Mouse (Mus musculus) G1E (cell line): ENCODE measurements around the gene Clp1. TPM values are rescaled to one million over a fixed set of nuclear protein-coding genes. Genes with fewer than 3 reads are reported as not detected.

Source experiments
- ATAC-seq: 2 replicates; pipeline ENCODE4 v1.8.0; 2016; ENCODE audit warnings: mild to moderate bottlenecking; ENCODE audit not compliant: insufficient number of reproducible peaks, poor library complexity, low FRiP score, severe bottlenecking; ENCODE audit errors: extremely low read depth
- DNase-seq: peaks from one replicate; pipeline ENCODE4 v3.0.0; 2012; ENCODE audit warnings: low spot score
- H3K27me3 ChIP-seq: 2 replicates; pipeline ENCODE4 v1.6.1; 2012; ENCODE audit warnings: mild to moderate bottlenecking, low read length, inconsistent platforms; ENCODE audit not compliant: insufficient read depth
- H3K36me3 ChIP-seq: replicated peaks from 2 replicates; pipeline ENCODE3; 2012; ENCODE audit warnings: mild to moderate bottlenecking, inconsistent platforms
- H3K4me1 ChIP-seq: 2 replicates; pipeline ENCODE4 v1.6.1; 2012; ENCODE audit warnings: low read depth, low read length, inconsistent platforms, mixed read lengths; ENCODE audit not compliant: insufficient read depth
- H3K4me3 ChIP-seq: 2 replicates; pipeline ENCODE4 v1.5.1; 2012; ENCODE audit warnings: low read depth, mild to moderate bottlenecking, inconsistent platforms, low read length, moderate library complexity, mixed read lengths
- H3K9me3 ChIP-seq: replicated peaks from 2 replicates; pipeline ENCODE4 v1.6.1; 2012; ENCODE audit warnings: inconsistent platforms
- CTCF ChIP-seq: IDR thresholded peaks from 2 replicates; pipeline ENCODE4 v1.5.1; 2012; ENCODE audit warnings: low read depth, low read length, inconsistent platforms, mixed read lengths
- GATA1 ChIP-seq: IDR thresholded peaks from 2 replicates; pipeline ENCODE4 v1.6.1; 2012; ENCODE audit warnings: borderline replicate concordance, low read length, inconsistent platforms, mixed read lengths
- GATA2 ChIP-seq: IDR thresholded peaks from 2 replicates; pipeline ENCODE4 v1.6.1; 2012; ENCODE audit warnings: low read depth, low read length, inconsistent platforms, borderline replicate concordance
- POLR2AphosphoS5 ChIP-seq: IDR thresholded peaks from 2 replicates; pipeline ENCODE4 v1.6.1; 2012; ENCODE audit warnings: low read depth, low read length, inconsistent platforms; ENCODE audit not compliant: insufficient replicate concordance
- TAL1 ChIP-seq: conservative IDR thresholded peaks from 2 replicates; pipeline ENCODE4 v1.6.1; 2012; ENCODE audit warnings: low read depth, low read length, inconsistent platforms, mixed read lengths
- polyA plus RNA-seq: library from polyadenylated mRNA; stranded (reverse); fragments of >175 nt; gene quantifications from 2 replicates; pipeline ENCODE4 v1.2.3, GENCODE M21; 2012
- total RNA-seq, 2 experiments: library from RNA; stranded (forward) in 1 of 2; stranded (reverse) in 1 of 2; fragments of 200-1000 nt in 1 of 2; fragments of >200 nt in 1 of 2; fragmentation: Nextera tagmentation in 1 of 2; gene quantifications; 2 replicates each; pipeline ENCODE4 v1.2.3; 2014 to 2017

Gene Clp1
- total and polyA plus RNA-seq, 3 experiments, result 1.1 to 44.7 (median 30.0) TPM

DNA sequence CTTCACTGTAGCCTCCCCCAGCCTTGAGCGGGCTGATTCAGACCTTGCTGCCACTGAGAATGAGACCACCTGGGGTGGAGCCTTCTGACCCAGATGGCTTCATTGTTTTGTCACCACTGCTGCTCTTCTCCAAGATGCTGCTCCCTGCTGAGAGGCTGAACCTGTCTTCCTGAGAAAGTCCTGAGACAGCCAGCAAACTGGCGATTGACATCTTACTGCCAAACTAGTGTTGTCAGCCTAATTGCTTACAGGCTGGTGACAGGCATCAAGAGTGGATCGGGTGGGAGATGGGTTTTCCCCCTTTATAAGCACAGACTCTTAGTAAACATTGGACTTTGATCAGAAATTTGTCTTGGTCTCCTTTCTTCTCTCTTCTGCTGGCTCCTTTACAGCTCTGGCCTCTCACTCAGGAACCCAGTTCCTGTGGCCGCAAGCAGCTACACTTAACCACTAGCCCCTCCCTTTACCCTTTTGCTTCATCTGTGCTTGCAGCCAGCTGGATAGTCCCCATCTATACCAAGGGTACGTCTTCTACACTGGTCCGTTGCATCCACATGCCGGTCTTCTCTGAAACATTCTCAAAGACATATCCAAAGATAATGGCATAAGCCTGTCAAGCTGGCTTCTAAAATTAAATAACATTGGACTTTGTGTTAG, 30.0 kb upstream of the Clp1 start:
- H3K27me3 ChIP-seq, result peaks cover 30% of the 10 kb centered on the region
- TF ChIP-seq TAL1, result no peak
- no peak for TF ChIP-seq POLR2AphosphoS5
- no peak for TF ChIP-seq GATA1
- no peak for TF ChIP-seq GATA2
- no peak for TF ChIP-seq CTCF

DNA sequence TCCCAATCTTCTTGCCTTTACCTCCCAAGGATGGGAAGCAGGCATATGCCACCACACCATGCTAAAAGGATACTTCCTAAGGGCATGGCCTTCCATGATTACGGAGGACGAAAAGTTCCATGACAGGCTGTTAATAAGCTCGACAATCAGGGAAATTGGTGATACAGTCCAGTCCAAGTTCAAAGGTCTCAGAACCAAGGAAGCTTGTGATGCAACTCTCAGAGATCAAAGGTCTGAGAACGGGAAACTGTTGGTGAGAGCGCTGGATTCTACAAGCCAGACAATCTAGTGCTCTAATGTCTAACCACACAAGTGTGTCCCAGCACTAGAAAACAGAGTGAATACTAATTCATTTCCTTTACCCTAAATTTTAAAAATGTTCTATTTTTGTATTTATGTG, 29.1 kb upstream of the Clp1 start:
- no peaks in the 10 kb centered on the region for H3K9me3 ChIP-seq
- H3K27me3 ChIP-seq, result peaks cover 28% of the 10 kb centered on the region
- TF ChIP-seq TAL1 (no peak), GATA2 (no peak), POLR2AphosphoS5 (no peak)
- DNase-seq (no peak), ATAC-seq (no peak)
- H3K36me3 ChIP-seq, result no peaks in the 10 kb centered on the region
- H3K4me3 ChIP-seq, result no peak overlapping the region
- H3K4me1 ChIP-seq, result no peaks in the 10 kb centered on the region

More for the DNA sequence above, 30.0 kb upstream of the Clp1 start:
- H3K4me1 ChIP-seq, result no peaks in the 10 kb centered on the region
- H3K9me3 ChIP-seq, result no peaks in the 10 kb centered on the region
- no peak overlapping the region for H3K4me3 ChIP-seq
- DNase-seq (no peak), ATAC-seq (no peak)
- H3K36me3 ChIP-seq, result no peaks in the 10 kb centered on the region

DNA sequence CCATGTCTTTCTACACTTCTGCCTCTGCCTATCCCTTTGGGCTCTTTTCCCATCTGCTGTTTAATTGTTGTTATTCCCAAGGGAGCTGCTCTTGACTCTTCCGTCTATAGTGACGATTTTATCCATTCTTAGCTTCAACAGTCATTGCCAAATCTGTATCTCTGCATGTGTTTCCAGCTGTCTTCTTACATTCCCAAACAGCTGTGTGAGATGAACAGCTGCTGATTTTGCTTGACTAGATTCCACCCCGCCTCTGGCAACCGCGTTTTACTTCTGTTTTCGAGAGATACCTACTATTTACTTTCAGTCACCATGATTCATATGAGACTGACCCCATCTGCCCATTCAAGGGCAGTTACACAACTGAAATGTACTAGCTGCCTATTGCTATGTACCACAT, 23.0 kb upstream of the Clp1 start:
- Histone ChIP-seq H3K36me3 (no peaks in the 10 kb centered on the region), H3K9me3 (no peaks in the 10 kb centered on the region), H3K27me3 (peaks cover 46% of the 10 kb centered on the region), H3K4me3 (no peak overlapping the region), H3K4me1 (0 out of 2 replicates have a peak, but pooled peaks cover 2% of the 10 kb centered on the region)
- no peak for DNase-seq
- ATAC-seq, result no peak
- TF ChIP-seq POLR2AphosphoS5 (no peak), GATA1 (no peak), CTCF (no peak), GATA2 (no peak), TAL1 (no peak)

DNA sequence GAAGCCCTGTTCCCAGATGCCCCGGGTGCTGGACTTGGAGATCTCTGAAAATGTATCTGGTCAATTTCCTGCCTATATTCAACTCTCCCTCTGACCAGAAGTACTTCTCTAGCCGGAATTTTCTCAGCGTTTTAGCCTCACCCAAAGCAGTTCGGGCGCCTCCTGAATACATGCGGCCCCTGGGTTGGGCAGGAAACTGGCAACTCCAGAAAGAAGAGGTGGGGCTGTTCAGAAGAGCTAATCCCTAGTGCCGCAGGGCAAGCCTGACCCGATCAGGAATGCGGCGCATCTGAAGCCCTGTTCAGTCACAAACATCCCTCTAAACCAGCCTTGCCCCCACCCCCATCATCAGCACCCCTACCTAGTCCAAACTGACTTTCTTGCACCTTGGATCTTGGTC, 17.0 kb upstream of the Clp1 start:
- H3K36me3 ChIP-seq, result no peaks in the 10 kb centered on the region
- H3K4me1 ChIP-seq, result peaks cover 31% of the 10 kb centered on the region
- H3K4me3 ChIP-seq, result no peak overlapping the region
- H3K9me3 ChIP-seq, result no peaks in the 10 kb centered on the region
- peaks cover 80% of the 10 kb centered on the region for H3K27me3 ChIP-seq
- ATAC-seq (no peak), DNase-seq (no peak)
- no peak for TF ChIP-seq CTCF
- TF ChIP-seq TAL1, result no peak
- no peak for TF ChIP-seq GATA1
- no peak for TF ChIP-seq GATA2
- no peak for TF ChIP-seq POLR2AphosphoS5

DNA sequence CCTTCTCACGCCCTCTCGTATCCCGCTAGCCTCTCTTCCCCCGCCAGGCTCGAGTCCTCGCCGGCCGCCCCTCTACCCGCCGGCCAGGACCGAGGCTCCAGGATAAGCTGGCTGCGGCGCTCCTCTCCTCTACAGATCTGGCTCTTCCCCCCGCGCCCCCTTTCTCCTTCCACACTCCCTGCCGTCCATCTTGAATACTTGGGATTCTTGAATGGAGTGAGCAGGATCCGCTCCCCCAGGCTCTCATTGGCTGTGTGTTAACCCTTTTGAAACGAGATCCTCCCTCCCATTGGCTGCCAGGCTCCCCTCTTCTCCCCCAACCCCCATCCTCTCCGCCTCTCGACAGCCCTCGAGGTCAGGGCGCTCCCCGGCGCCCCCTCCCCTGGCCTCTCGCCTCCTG, 16.4 kb upstream of the Clp1 start, which contains the start of gene Gm19426:
Gene Gm19426, minus strand, starts transcription at position 95 of the 400 bp plus-strand sequence.
- DNase-seq, result no peak
- Histone ChIP-seq H3K36me3 (no peaks in the 10 kb centered on the region), H3K9me3 (no peaks in the 10 kb centered on the region), H3K4me1 (peaks cover 32% of the 10 kb centered on the region), H3K4me3 (peak within 1 kb of the TSS; percentile 62; the same call in 1 of the 2 replicates), H3K27me3 (peaks cover 82% of the 10 kb centered on the region)
- ATAC-seq, result no peak
- TF ChIP-seq GATA1 (no peak), GATA2 (no peak), POLR2AphosphoS5 (no peak), CTCF (no peak), TAL1 (no peak)

DNA sequence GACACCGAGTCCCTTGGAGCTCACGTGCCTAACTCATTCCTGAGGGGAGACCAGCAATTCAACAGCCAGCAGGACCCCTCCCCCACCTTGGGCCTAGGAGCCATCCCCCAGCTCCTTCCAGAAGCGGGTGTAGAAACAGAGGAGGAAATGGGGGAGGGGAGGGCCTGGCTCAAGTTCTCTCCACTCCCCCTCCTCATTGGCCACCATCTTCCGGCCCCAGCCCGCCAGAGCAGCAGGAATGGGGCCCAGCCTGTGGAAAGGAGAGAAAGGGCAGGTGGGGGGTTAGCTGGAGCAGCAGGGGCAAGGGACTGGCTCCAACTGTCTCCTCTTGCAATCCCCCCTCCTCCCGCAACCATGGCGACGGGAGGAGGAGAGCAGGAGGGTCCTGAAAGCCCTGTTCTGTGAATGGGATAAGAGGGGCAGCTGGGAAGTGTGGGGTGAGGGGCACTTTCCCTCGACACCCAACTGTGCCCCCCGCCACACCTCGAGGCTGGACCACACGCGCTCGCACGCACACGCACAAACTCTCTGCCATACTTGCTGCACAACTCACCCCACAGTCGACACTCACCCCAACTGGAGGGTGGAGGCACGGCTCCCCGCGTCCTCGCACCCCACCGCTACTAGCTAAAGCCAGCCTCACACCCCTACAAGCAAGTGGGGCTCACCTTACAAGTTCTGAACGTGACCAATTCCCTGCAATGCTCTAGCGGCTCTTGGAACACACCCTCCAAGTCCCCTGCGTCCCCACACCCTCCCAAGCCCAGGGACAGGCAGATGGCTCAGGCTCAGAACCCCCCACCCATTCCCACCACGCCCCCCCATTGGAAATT, 15.5 kb upstream of the Clp1 start:
- H3K36me3 ChIP-seq, result no peaks in the 10 kb centered on the region
- H3K27me3 ChIP-seq, result peaks cover 86% of the 10 kb centered on the region
- no peaks in the 10 kb centered on the region for H3K9me3 ChIP-seq
- peak overlapping the region; percentile 62; the same call in 1 of the 2 replicates for H3K4me3 ChIP-seq
- TF ChIP-seq GATA2, result no peak
- TF ChIP-seq CTCF, result no peak
- TF ChIP-seq POLR2AphosphoS5, result no peak
- TF ChIP-seq TAL1, result no peak
- no peak for TF ChIP-seq GATA1
- DNase-seq (no peak), ATAC-seq (no peak)
- H3K4me1 ChIP-seq, result peaks cover 33% of the 10 kb centered on the region
